Mouse (Mus musculus) lung, adult 10 weeks (tissue): ENCODE measurements around the gene Gm21663. TPM values are rescaled to one million over a fixed set of nuclear protein-coding genes. Genes with fewer than 3 reads are reported as not detected.

Experiments
- polyA plus RNA-seq: library from polyadenylated mRNA; stranded (reverse); fragments of 350-450 nt; fragmentation: Illumina TruSeq; extraction: RNeasy Lipid Tissue Mini Kit (QIAGEN cat#74804); gene quantifications from one replicate; pipeline ENCODE4 v1.2.3, GENCODE M21; 2014; ENCODE audit warnings: low read depth, low replicate concordance; ENCODE audit not compliant: insufficient read depth

The Gm21663 gene
- polyA plus RNA-seq = not detected

DNA sequence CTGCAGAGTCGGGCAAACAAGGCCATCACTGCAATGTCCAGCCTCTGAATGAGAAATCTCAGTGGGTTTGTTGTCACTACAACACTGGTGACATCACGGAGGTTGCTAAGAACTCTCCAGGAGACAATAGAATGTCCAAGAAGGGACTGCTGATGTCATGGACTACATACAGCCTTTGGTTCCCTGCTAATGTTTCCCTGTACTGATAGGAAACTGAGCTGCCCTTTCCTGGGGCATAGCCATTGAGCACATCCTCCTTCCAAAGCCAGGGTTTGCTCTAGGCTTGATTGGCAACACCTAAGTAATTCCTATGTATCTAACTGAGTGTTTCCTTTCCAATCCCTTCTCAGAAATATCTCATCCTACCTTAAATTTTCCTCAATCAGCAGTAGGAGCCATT lies at the start of gene Gm21663:
Gene Gm21663, minus strand, starts transcription at position 101 of the 400 bp plus-strand sequence.

DNA sequence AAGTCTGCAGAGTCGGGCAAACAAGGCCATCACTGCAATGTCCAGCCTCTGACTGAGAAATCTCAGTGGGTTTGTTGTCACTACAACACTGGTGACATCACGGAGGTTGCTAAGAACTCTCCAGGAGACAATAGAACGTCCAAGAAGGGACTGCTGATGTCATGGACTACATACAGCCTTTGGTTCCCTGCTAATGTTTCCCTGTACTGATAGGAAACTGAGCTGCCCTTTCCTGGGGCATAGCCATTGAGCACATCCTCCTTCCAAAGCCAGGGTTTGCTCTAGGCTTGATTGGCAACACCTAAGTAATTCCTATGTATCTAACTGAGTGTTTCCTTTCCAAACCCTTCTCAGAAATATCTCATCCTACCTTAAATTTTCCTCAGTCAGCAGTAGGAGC lies 46.4 kb upstream of the Gm21663 start, which contains the start of gene Gm21698:
Gene Gm21698, minus strand, starts transcription at position 101 of the 400 bp plus-strand sequence.

DNA sequence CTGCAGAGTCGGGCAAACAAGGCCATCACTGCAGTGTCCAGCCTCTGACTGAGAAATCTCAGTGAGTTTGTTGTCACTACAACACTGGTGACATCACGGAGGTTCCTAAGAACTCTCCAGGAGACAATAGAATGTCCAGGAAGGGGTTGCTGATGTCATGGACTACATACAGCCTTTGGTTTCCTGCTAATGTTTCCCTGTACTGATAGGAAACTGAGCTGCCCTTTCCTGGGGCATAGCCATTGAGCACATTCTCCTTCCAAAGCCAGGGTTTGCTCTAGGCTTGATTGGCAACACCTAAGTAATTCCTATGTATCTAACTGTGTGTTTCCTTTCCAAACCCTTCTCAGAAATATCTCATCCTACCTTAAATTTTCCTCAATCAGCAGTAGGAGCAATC lies 30.4 kb upstream of the Gm21663 start, which contains the start of gene Gm21680:
Gene Gm21680, minus strand, starts transcription at position 101 of the 400 bp plus-strand sequence.

DNA sequence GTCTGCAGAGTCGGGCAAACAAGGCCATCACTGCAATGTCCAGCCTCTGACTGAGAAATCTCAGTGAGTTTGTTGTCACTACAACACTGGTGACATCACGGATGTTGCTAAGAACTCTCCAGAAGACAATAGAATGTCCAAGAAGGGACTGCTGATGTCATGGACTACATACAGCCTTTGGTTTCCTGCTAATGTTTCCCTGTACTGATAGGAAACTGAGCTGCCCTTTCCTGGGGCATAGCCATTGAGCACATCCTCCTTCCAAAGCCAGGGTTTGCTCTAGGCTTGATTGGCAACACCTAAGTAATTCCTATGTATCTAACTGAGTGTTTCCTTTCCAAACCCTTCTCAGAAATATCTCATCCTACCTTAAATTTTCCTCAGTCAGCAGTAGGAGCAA lies 12.1 kb upstream of the Gm21663 start, which contains the start of gene Gm21671:
Gene Gm21671, minus strand, starts transcription at position 101 of the 400 bp plus-strand sequence.

Other genes with a start within 250 kb of the Gm21663 start
- 2.3 TPM for gene Xrcc2, start 236.6 kb downstream of the Gm21663 start, polyA plus RNA-seq
- 1.2 TPM for gene Actr3b, start 182.4 kb downstream of the Gm21663 start, polyA plus RNA-seq
- gene Gm21671, start 12.0 kb upstream of the Gm21663 start, polyA plus RNA-seq = not detected
- gene Gm21680, start 30.3 kb upstream of the Gm21663 start, polyA plus RNA-seq = not detected
- gene Gm21698, start 46.3 kb upstream of the Gm21663 start, polyA plus RNA-seq = not detected
- not detected for gene Gm1979, start 62.4 kb upstream of the Gm21663 start, polyA plus RNA-seq
- gene Gm5862, start 80.5 kb upstream of the Gm21663 start, polyA plus RNA-seq = not detected
- not detected for gene Speer4a, start 97.2 kb upstream of the Gm21663 start, polyA plus RNA-seq
- gene Gm7347, start 116.2 kb upstream of the Gm21663 start, polyA plus RNA-seq = not detected
- gene Gm10471, start 146.9 kb upstream of the Gm21663 start, polyA plus RNA-seq = not detected
- gene 5031410I06Rik, start 163.0 kb upstream of the Gm21663 start, polyA plus RNA-seq = not detected
- gene Gm10220, start 179.0 kb upstream of the Gm21663 start, polyA plus RNA-seq = not detected